Mouse (Mus musculus) embryonic fibroblast, embryonic 13.5 days (primary cell): ENCODE measurements around the gene Cxcr6. TPM values are rescaled to one million over a fixed set of nuclear protein-coding genes. Genes with fewer than 3 reads are reported as not detected.
"Not testable (repeated sequence)": the region's sequence is repeated elsewhere in the genome, so short reads cannot be mapped to it uniquely, and the experiment has no call there.

ENCODE experiments used
- H3K27ac ChIP-seq: 2 replicates; pipeline ENCODE4 v1.5.1; 2012; ENCODE audit warnings: low read length, control low read depth, inconsistent platforms; ENCODE audit not compliant: insufficient read depth
- H3K4me1 ChIP-seq: 2 replicates; pipeline ENCODE4 v1.6.1; 2011; ENCODE audit warnings: low read length; ENCODE audit not compliant: control insufficient read depth, insufficient read depth
- H3K4me3 ChIP-seq: 2 replicates; pipeline ENCODE4 v1.5.1; 2011; ENCODE audit warnings: mild to moderate bottlenecking, control low read depth, low read length; ENCODE audit not compliant: insufficient read depth
- CTCF ChIP-seq: IDR thresholded peaks from 2 replicates; pipeline ENCODE4 v1.5.1; 2011; ENCODE audit warnings: mild to moderate bottlenecking, control low read depth, low read length, moderate library complexity, borderline replicate concordance; ENCODE audit not compliant: insufficient read depth
- POLR2A ChIP-seq: IDR thresholded peaks from 2 replicates; pipeline ENCODE4 v1.6.1; 2011; ENCODE audit warnings: low read depth, mild to moderate bottlenecking, control low read depth, low read length, moderate library complexity
- polyA plus RNA-seq: library from polyadenylated mRNA; stranded (reverse); fragments of >200 nt; gene quantifications from 2 replicates; pipeline ENCODE4 v1.2.4, GENCODE M21; 2011; ENCODE audit warnings: low read depth; ENCODE audit not compliant: missing spikeins, insufficient read length

The Cxcr6 gene
- polyA plus RNA-seq: 0.91 and 4.1 TPM in 2 replicates

GRCm38 (mm10) chr9:123806267-123806666, at the start of gene Cxcr6:
Gene Cxcr6, plus strand, starts transcription at chr9:123806475.
- Histone ChIP-seq H3K4me3 (no peak within 1 kb of the TSS), H3K4me1 (peaks cover 5% of the 10 kb centered on the region; the same call in 1 of the 2 replicates), H3K27ac (0 out of 2 replicates have a peak within 1 kb of the TSS, but pooled peaks have one; percentile 4)
- TF ChIP-seq CTCF (no peak), POLR2A (no peak)

GRCm38 (mm10) chr9:123756752-123757151, 49.5 kb upstream of the Cxcr6 start:
- no peak overlapping the region for H3K4me3 ChIP-seq
- H3K4me1 ChIP-seq: no peaks in the 10 kb centered on the region
- no peak overlapping the region for H3K27ac ChIP-seq
- TF ChIP-seq POLR2A: no peak
- no peak for TF ChIP-seq CTCF

- no peak overlapping the region for H3K4me3 ChIP-seq
- 0 out of 2 replicates have a peak overlapping the region, but pooled peaks have one; percentile 27 for H3K27ac ChIP-seq
- TF ChIP-seq POLR2A: no peak
- TF ChIP-seq CTCF: no peak
- no peaks in the 10 kb centered on the region for H3K4me1 ChIP-seq
These were observed 48.9 kb upstream of the Cxcr6 start for GRCm38 (mm10) chr9:123757326-123757725.

GRCm38 (mm10) chr9:123758156-123758555, 48.1 kb upstream of the Cxcr6 start:
- H3K4me3 ChIP-seq: no peak overlapping the region
- TF ChIP-seq CTCF (no peak), POLR2A (no peak)
- H3K27ac ChIP-seq: no peak overlapping the region

GRCm38 (mm10) chr9:123758645-123759044, 47.6 kb upstream of the Cxcr6 start:
- TF ChIP-seq POLR2A: no peak
- Histone ChIP-seq H3K4me1 (no peaks in the 10 kb centered on the region), H3K27ac (no peak overlapping the region), H3K4me3 (no peak overlapping the region)

More at GRCm38 (mm10) chr9:123758156-123758555, 48.1 kb upstream of the Cxcr6 start:
- no peaks in the 10 kb centered on the region for H3K4me1 ChIP-seq

- no peak for TF ChIP-seq POLR2A
- no peak for TF ChIP-seq CTCF
- Histone ChIP-seq H3K27ac (no peak overlapping the region), H3K4me1 (no peaks in the 10 kb centered on the region), H3K4me3 (no peak overlapping the region)
These were observed 45.5 kb upstream of the Cxcr6 start for GRCm38 (mm10) chr9:123760806-123761205.

GRCm38 (mm10) chr9:123762886-123763285, 43.4 kb upstream of the Cxcr6 start:
- no peaks in the 10 kb centered on the region for H3K4me1 ChIP-seq
- TF ChIP-seq CTCF (no peak), POLR2A (no peak)
- no peak overlapping the region for H3K27ac ChIP-seq
- H3K4me3 ChIP-seq: no peak overlapping the region

GRCm38 (mm10) chr9:123763771-123764170, 42.5 kb upstream of the Cxcr6 start:
- Histone ChIP-seq H3K27ac (no peak overlapping the region), H3K4me1 (peaks cover 3% of the 10 kb centered on the region), H3K4me3 (no peak overlapping the region)
- TF ChIP-seq POLR2A (no peak), CTCF (no peak)

- H3K4me3 ChIP-seq: no peak overlapping the region
- TF ChIP-seq POLR2A (no peak), CTCF (no peak)
- peaks cover 3% of the 10 kb centered on the region for H3K4me1 ChIP-seq
- H3K27ac ChIP-seq: no peak overlapping the region
These were observed 39.3 kb upstream of the Cxcr6 start for GRCm38 (mm10) chr9:123766996-123767395.

GRCm38 (mm10) chr9:123768443-123768842, 37.8 kb upstream of the Cxcr6 start:
- Histone ChIP-seq H3K27ac (no peak overlapping the region), H3K4me1 (peaks cover 3% of the 10 kb centered on the region)
- TF ChIP-seq CTCF (no peak), POLR2A (no peak)

GRCm38 (mm10) chr9:123769532-123769931, 36.7 kb upstream of the Cxcr6 start:
- TF ChIP-seq POLR2A: no peak
- TF ChIP-seq CTCF: no peak
- H3K4me3 ChIP-seq: no peak overlapping the region
- H3K27ac ChIP-seq: no peak overlapping the region
- H3K4me1 ChIP-seq: peaks cover 3% of the 10 kb centered on the region

More at GRCm38 (mm10) chr9:123768443-123768842, 37.8 kb upstream of the Cxcr6 start:
- no peak overlapping the region for H3K4me3 ChIP-seq

GRCm38 (mm10) chr9:123773299-123773698, 33.0 kb upstream of the Cxcr6 start:
- H3K4me3 ChIP-seq, H3K27ac ChIP-seq: not testable (repeated sequence)

More at GRCm38 (mm10) chr9:123773299-123773698, 33.0 kb upstream of the Cxcr6 start:
- not testable (repeated sequence) for H3K4me1 ChIP-seq
